In the genomic region with DNA sequence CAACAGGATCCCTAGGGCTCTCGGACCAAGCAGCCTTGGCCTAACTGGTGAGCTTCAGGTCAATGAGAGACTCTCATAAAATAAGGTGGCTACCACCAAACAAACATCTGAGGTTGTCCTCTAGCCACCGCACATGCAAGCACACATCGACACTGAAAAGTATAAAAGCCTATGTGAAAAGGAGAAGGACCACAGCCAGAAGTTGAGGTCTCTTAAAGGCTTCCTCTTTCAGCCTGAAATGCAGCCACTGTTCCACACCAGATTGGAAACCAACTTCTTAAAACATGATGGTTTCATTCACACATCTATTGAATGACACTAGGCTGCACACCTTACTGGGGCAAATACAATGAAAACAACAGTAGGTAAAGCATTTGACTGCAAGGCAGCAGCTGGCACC, we compare ENCODE assay signal across 23 mouse cellular contexts. TPM values are rescaled to one million over a fixed set of nuclear protein-coding genes. Genes with fewer than 3 reads are reported as not detected.
DNase-seq lines count a peak whose midpoint lies in the region; ATAC-seq and TF ChIP-seq lines count a peak whose summit lies in the region.
"Had no signal": no experiment of that assay in that cellular context is flagged by ENCODE, and none has a peak within 500 bp of the region (broad histone marks: within the 10 kb centered on the region; RNA-seq: fewer than 3 reads in every experiment).

No protein-coding gene starts in this region.

- no peak for TF ChIP-seq CTCF in thymus, adult 2 months (IDR thresholded peaks at IDR 0.05; ENCODE audit: borderline replicate concordance, control insufficient read depth, extremely low read depth, insufficient read depth, low read length, poor library complexity)
- no peak for TF ChIP-seq CTCF in intestine, postnatal 0 days (IDR thresholded peaks at IDR 0.05; ENCODE audit: low read depth)

- H3K4me3 ChIP-seq in megakaryocyte, embryonic 14.5 days (replicated peaks), result peak overlapping the region; percentile 46
- H3K4me3 ChIP-seq in thymus, adult 2 months (ENCODE audit: control insufficient read depth, insufficient read depth, low read length), result no peak overlapping the region
- H3K4me3 ChIP-seq in intestine, postnatal 0 days (ENCODE audit: low read depth, low read length), result no peak overlapping the region
- H3K4me3 ChIP-seq: forebrain, embryonic 10.5 days; forebrain, embryonic 13.5 days; hindbrain, embryonic 10.5 days; hindbrain, embryonic 13.5 days; intestine, embryonic 15.5 days had no signal

- no peak overlapping the region for H3K4me2 ChIP-seq in intestine, postnatal 0 days (replicated peaks; ENCODE audit: low read depth)
- H3K4me2 ChIP-seq: forebrain, embryonic 13.5 days; heart, embryonic 11.5 days; hindbrain, embryonic 13.5 days; intestine, embryonic 15.5 days had no signal

- H3K9ac ChIP-seq in intestine, postnatal 0 days (ENCODE audit: low read depth, low read length), result no peak overlapping the region
- H3K9ac ChIP-seq: forebrain, embryonic 13.5 days; forebrain, postnatal 0 days; hindbrain, embryonic 13.5 days; intestine, embryonic 15.5 days had no signal

- peaks cover 88% of the 10 kb centered on the region for H3K4me1 ChIP-seq in megakaryocyte, embryonic 14.5 days
- no peaks in the 10 kb centered on the region; the same call in 1 of the 2 replicates for H3K4me1 ChIP-seq in thymus, adult 2 months (replicated peaks; ENCODE audit: control insufficient read depth, insufficient read depth, low read length)
- no peaks in the 10 kb centered on the region for H3K4me1 ChIP-seq in intestine, postnatal 0 days (replicated peaks; ENCODE audit: control insufficient read depth, insufficient read depth, low read length)

- no peaks in the 10 kb centered on the region for H3K9me3 ChIP-seq in megakaryocyte, embryonic 14.5 days
- H3K9me3 ChIP-seq in intestine, postnatal 0 days (ENCODE audit: control insufficient read depth), result no peaks in the 10 kb centered on the region
- H3K9me3 ChIP-seq: forebrain, embryonic 10.5 days; forebrain, embryonic 13.5 days; hindbrain, embryonic 10.5 days; hindbrain, embryonic 13.5 days; intestine, embryonic 15.5 days had no signal

- no peak for TF ChIP-seq POLR2A in thymus, adult 2 months (IDR thresholded peaks at IDR 0.05; ENCODE audit: control insufficient read depth, extremely low read depth, insufficient read depth, low read length, poor library complexity)

- peaks cover 6% of the 10 kb centered on the region for H3K27me3 ChIP-seq in megakaryocyte, embryonic 14.5 days (replicated peaks)
- H3K27me3 ChIP-seq in thymus, adult 2 months (ENCODE audit: control insufficient read depth, insufficient read depth, low read length), result no peaks in the 10 kb centered on the region; the same call in 1 of the 2 replicates
- H3K27me3 ChIP-seq in intestine, postnatal 0 days (replicated peaks; ENCODE audit: control insufficient read depth, insufficient read depth, low read length), result peaks cover 8% of the 10 kb centered on the region
- H3K27me3 ChIP-seq: hindbrain, embryonic 13.5 days; intestine, embryonic 15.5 days had no signal

- H3K27ac ChIP-seq in thymus, adult 2 months (ENCODE audit: control insufficient read depth, insufficient read depth, low read length), result no peak overlapping the region
- no peak overlapping the region for H3K27ac ChIP-seq in intestine, postnatal 0 days (ENCODE audit: low read depth, low read length)
- H3K27ac ChIP-seq: forebrain, embryonic 10.5 days; forebrain, embryonic 13.5 days; hindbrain, embryonic 10.5 days; hindbrain, embryonic 13.5 days; intestine, embryonic 15.5 days had no signal

- peak; percentile 57 for ATAC-seq in common myeloid progenitor, adult 5-6 weeks (replicated peaks; ENCODE audit: low read depth, poor library complexity, severe bottlenecking)
- peak; percentile 47 for ATAC-seq in granulocyte monocyte progenitor cell, adult 5-6 weeks (replicated peaks; ENCODE audit: poor library complexity, severe bottlenecking)
- no peak for ATAC-seq in intestine, postnatal 0 days
- ATAC-seq: CD4-positive, CD25-positive, alpha-beta regulatory T cell, adult 4 months; forebrain, embryonic 13.5 days; forebrain, postnatal 0 days; hindbrain, embryonic 16.5 days; intestine, embryonic 15.5 days had no signal

- no peak for DNase-seq in thymus, adult 2 months
- no peak for DNase-seq in right cerebral cortex, postnatal 14 days
- DNase-seq: adrenal gland, adult 2 months; adrenal gland, postnatal 14 days; cerebellum, adult 11 months; cerebellum, adult 8-10 months; cerebellum, postnatal 10 days; cerebellum, postnatal 36 days; forebrain, postnatal 0 days; gastrocnemius, postnatal 36 days had no signal

- peaks cover 63% of the 10 kb centered on the region for H3K36me3 ChIP-seq in megakaryocyte, embryonic 14.5 days (replicated peaks; ENCODE audit: low read length)
- H3K36me3 ChIP-seq in thymus, adult 2 months (ENCODE audit: control insufficient read depth, insufficient read depth, low read length), result no peaks in the 10 kb centered on the region
- no peaks in the 10 kb centered on the region for H3K36me3 ChIP-seq in intestine, postnatal 0 days (ENCODE audit: control insufficient read depth, insufficient read depth)
- H3K36me3 ChIP-seq: forebrain, embryonic 10.5 days; hindbrain, embryonic 13.5 days; intestine, embryonic 15.5 days had no signal

- WGBS in thymus, adult 2 months, result 35% methylated on average over 3 of the region's 3 CpGs
- WGBS in intestine, postnatal 0 days, result 87% methylated on average over 3 of the region's 3 CpGs

RNA-seq across cellular contexts. Expression of a gene that starts 7.5 kb away (rescaled TPM):
- 16.5 and 18.9 TPM in 2 replicates for total RNA-seq in common myeloid progenitor, adult 5-6 weeks (2017)
- total RNA-seq in granulocyte monocyte progenitor cell, adult 5-6 weeks (2014; fragmentation: Nextera tagmentation), result 16.0 and 32.9 TPM in 2 replicates
- 40.2 and 41.1 TPM in 2 replicates for total RNA-seq in granulocyte monocyte progenitor cell, adult 5-6 weeks (2017)
- polyA plus RNA-seq in megakaryocyte, embryonic 14.5 days (2012; ENCODE audit: insufficient read depth, low replicate concordance), result 38.8 and 48.3 TPM in 2 replicates
- 33.8 and 46.7 TPM in 2 replicates for polyA plus RNA-seq in thymus, adult 2 months (2012; rRNA removed)
- 39.2 and 41.6 TPM in 2 replicates for polyA plus RNA-seq in intestine, postnatal 0 days (2015; fragmentation: Nextera tagmentation; extraction: Ambion mirVana)
- total RNA-seq: MEL had no signal
